Mouse (Mus musculus): ENCODE measurements at regions not wholly inside any gene's neighbourhood (a gene's known extent, or its start where the extent isn't known, plus 50 kb on each side); places are given as distances from the start of the nearest gene placed in this dataset.
A peak's percentile ranks its signal among the peaks of the same experiment; 100 is the strongest.

DNA sequence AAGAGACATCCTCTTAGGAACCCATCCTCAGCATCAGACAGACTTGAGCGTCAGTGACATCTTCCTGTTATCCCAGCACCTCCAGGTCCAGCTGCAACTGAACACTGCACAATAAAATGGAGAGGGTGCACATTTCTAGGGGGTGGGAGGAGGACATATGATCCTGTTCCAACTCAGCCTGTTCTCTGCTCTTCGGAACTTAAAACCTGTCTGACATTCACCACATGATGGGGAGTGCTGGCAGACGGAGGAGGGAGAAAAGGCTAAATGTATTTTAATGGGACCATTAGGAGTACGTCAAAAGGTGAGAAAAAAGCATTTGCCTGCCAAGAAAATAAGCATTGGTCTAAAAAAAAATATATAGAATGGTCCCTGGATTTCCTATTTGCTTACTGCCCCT, 212.4 kb upstream of the Jarid2 start:
- TF ChIP-seq CTCF (IDR thresholded peaks at IDR 0.05): no peak
- H3K4me3 ChIP-seq: no peak overlapping the region
- no peak for DNase-seq
- no peak overlapping the region for H3K27ac ChIP-seq
- intact Hi-C loops (cut with DNase I): no loop called here

DNA sequence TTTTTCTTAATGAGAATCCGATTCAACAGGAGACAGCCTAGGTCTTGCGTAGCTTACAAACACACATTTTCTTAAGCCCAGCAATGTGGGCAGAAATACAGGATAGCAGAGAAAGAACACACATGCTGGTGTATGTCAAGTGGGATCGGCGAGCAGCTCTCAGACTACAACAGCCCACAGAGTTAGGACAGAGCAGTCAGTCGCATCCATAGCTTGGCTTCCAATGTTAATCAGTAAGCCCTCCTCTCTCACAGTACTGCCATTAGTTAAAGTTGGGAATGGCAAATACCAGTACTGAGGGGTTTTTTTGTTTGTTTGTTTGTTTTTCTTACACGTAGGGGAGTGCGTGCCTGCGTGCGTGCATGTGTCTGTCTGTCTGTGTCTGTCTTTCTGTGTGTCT, 212.0 kb upstream of the Jarid2 start:
- no peak for DNase-seq
- no peak overlapping the region for H3K27ac ChIP-seq
- no peak for TF ChIP-seq CTCF (IDR thresholded peaks at IDR 0.05)
- H3K4me3 ChIP-seq: no peak overlapping the region
- intact Hi-C loops (cut with DNase I): no loop called here

DNA sequence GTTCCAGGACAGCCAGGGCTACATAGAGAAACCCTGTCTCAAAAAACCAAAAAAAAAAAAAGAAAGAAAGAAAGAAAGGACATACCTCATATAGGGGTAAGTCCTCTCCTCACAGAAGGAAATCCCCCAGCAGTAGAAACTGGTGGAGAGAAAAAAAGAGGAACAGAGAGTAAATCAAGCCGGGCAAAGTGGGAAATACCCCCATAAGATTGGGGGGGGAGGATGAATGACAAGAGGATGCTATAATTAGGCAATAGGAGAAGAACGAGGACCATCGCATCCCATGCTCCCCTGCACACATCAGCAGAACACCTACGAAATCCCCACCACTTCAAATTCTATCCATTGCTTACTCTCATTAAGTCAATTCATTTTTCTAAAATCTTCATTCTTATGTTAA, 211.1 kb upstream of the Jarid2 start:
- no peak for DNase-seq
- TF ChIP-seq CTCF (IDR thresholded peaks at IDR 0.05): no peak
- H3K4me3 ChIP-seq: no peak overlapping the region
- intact Hi-C loops (cut with DNase I): no loop called here
- no peak overlapping the region for H3K27ac ChIP-seq

DNA sequence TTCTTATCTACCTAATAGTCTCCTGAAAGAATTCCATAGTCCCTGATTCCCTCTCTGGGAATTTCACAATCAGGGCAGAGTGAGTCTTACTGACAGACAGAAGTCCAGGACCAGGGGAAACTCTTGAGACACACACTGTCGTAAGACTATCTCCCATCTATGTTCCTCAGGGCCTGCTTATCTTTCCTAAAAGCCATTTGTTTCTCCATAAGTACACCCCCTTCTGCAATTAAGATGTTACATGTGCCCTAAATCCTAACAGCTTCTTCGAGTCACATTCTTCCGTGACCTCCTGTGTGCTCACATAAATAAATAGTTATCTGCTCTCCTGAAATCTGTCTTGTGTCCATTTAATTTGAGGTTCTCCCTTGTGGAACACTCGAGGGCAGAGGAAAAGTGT, 205.8 kb upstream of the Jarid2 start:
- Histone ChIP-seq H3K27ac (no peak overlapping the region), H3K4me3 (no peak overlapping the region)
- DNase-seq: no peak
- TF ChIP-seq CTCF (IDR thresholded peaks at IDR 0.05): no peak
- intact Hi-C loops (cut with DNase I): no loop called here

DNA sequence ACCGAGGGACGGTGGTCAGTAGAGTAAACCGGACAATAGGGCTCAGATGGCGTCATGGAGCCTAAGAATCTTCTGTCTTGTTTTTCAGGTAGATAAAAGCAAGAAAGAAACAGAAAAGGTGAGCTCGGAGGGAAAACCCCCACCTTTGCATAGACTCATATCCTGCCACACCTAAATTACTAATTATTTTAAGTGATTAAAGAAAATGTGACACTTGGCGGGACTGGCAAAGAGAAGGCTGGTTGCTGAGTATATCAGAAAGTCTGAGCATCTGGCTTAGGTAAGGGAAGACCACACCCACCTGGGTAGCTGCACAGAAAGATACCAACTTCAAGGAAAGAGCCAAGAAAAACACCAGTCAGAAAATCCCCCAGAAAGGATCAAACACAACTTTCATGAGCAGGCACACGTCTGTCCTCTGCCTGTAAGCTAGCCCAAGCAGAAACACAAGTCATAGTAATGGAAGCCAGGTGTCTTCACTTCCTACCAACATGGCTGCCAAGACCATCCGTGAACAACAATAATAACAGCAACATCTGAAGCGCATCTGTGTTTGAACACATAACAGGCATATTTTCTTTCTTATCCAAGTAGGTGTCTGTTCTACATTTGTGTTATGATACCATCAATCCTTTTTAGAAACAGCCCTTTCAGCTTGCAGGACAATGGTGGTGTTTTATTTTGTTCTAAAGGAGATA, 198.3 kb upstream of the Jarid2 start:
- Histone ChIP-seq H3K4me3 (no peak overlapping the region), H3K27ac (no peak overlapping the region)
- no peak for TF ChIP-seq CTCF (IDR thresholded peaks at IDR 0.05)
- no peak for DNase-seq
- intact Hi-C loops (cut with DNase I): no loop called here

DNA sequence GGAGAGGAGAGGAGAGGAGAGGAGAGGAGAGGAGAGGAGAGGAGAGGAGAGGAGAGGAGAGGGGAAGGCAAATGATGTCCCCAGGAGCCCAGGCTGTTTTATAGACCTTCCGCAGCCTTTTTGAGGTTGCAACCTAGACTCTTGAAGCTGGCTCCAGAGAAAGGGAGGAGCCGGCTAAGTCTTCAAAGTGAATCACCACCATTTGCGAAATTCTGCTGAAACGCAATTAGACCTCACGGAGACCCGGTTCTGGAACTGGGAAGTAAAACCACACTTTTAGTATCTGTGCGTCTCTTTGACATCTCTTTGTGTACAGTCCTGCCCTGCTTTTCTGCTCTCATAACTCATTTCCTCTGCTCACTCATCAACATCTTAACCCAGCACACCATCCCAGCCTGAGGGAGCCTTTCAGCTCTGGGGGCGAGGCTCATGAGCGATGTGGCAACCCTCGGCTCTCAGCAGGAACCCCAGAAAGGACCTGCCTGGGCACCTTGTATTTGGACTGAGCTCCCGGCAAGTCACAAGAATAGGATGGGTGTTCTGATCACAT, 196.6 kb upstream of the Jarid2 start:
- intact Hi-C loops (cut with DNase I): no loop called here
- Histone ChIP-seq H3K27ac (no peak overlapping the region), H3K4me3 (no peak overlapping the region)
- no peak for TF ChIP-seq CTCF (IDR thresholded peaks at IDR 0.05)
- no peak for DNase-seq

DNA sequence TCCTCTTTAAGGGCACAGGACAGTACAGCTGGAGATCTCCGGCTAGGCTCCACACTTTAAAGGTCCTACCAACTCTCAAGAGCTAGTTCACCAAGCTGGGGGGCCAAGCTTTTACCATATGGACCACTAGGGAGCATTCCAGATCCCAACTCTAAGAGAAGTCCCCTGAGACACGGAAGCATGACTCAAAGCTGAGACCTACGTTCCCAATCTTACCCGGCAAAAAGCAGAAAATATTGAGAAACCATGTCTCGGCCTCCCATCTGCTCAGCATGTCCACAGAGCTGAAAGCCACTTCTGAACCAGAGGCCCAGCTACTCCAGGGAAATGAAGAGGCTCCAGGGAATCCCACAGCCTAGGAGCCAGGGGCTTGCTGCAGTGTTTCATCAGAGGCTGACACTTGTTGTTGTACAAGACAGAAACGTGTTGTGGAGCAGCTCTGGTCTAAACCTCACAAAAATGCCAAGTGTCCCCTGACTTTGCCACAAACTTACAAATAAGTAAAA, 194.6 kb upstream of the Jarid2 start:
- DNase-seq: peak; percentile 23
- peak overlapping the region; percentile 38; the same call in 1 of the 2 replicates for H3K27ac ChIP-seq
- intact Hi-C loops (cut with DNase I): no loop called here
- H3K4me3 ChIP-seq: no peak overlapping the region
- TF ChIP-seq CTCF (IDR thresholded peaks at IDR 0.05): no peak

DNA sequence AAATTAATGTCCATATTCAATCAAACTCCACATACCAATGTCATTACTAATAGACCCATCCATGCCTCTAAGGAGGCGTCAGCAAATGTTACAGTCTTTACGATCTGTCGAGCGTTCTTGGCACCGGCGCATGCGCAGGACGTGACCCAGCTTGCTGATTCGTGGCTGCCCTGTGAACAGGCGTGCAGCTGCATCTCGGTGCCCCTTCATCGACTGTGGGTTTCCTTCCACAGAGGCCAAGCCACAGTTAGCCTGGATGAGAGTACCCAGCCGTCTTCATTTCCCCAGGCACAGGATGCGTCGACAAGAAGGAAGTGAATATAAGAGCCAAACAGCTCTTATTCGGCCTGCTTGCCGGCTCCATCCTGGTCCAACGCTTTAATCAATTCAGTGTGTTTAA, 193.8 kb upstream of the Jarid2 start:
- no peak for TF ChIP-seq CTCF (IDR thresholded peaks at IDR 0.05)
- Histone ChIP-seq H3K4me3 (peak overlapping the region; percentile 41), H3K27ac (0 out of 2 replicates have a peak overlapping the region, but pooled peaks have one; percentile 10)
- DNase-seq: peak; percentile 42
- intact Hi-C loops (cut with DNase I): no loop called here

DNA sequence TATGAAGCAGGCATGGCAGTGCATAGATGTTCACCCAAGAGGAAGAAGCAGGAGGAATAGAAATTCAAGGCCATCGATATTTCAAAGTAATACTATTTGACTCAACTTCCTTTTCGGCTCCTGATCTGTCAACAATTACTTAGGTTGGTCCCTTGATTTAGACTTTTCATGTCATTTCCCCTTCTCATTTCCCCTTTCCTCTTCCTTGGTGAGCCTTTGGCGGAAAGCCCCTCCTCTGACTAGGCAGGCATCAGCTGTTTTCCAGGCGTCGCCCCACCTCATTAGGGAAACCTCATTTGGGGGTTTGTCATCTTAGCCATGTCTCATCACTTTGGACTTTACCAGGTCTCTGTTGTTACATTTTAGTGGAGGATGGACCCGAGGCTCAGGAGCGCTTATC, 191.0 kb upstream of the Jarid2 start:
- intact Hi-C loops (cut with DNase I): no loop called here

DNA sequence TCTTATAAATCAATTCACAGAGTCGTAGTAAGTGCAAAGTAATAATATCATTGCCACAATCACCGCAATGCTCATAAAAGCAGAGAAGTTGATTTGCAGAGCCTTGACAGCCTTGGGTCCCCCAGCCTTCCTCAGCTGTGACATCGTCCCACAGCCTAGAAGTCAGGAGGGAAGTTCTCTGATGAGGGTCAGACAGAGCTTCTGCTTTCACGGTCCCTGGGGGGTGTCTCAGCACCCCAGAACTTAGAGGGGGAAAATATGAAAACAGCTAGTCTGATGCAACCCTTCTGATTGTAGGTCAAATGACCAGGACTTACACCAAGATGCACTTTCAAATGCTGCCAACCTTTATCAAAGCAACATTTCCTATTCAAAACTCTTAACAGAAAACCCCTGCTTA, 188.9 kb upstream of the Jarid2 start:
- DNase-seq: no peak
- intact Hi-C loops (cut with DNase I): loop anchor here (5.0 to 10.0 kb wide), 5 partner anchors 128 to 678 kb away; partner anchors contain the start of gene Jarid2
- no peak for TF ChIP-seq CTCF (IDR thresholded peaks at IDR 0.05)
- no peak overlapping the region for H3K4me3 ChIP-seq
- no peak overlapping the region for H3K27ac ChIP-seq

More for the DNA sequence above, 191.0 kb upstream of the Jarid2 start:
- no peak for DNase-seq
- TF ChIP-seq CTCF (IDR thresholded peaks at IDR 0.05): no peak
- no peak overlapping the region for H3K4me3 ChIP-seq
- H3K27ac ChIP-seq: no peak overlapping the region

DNA sequence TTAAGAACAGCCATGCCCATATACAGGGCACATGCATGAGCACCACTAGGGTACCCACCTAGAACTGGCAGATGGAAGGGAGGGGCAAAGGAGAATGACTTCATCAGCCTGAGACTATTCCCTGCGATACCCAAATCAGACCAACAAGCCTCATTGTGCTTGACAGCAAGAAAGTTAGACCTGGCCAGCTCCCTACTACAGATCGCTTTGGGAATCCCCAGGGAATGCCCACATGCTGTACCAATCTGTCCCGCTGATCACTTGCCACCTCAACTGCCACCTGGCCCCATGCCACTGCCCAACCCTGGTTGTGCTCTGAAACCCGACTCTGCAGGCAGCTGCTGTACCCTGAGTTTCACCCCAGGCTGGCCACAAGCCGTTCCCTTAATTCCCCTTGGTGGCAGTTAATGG, 188.0 kb upstream of the Jarid2 start:
- no peak for TF ChIP-seq CTCF (IDR thresholded peaks at IDR 0.05)
- no peak overlapping the region for H3K4me3 ChIP-seq
- DNase-seq: peak; percentile 97

DNA sequence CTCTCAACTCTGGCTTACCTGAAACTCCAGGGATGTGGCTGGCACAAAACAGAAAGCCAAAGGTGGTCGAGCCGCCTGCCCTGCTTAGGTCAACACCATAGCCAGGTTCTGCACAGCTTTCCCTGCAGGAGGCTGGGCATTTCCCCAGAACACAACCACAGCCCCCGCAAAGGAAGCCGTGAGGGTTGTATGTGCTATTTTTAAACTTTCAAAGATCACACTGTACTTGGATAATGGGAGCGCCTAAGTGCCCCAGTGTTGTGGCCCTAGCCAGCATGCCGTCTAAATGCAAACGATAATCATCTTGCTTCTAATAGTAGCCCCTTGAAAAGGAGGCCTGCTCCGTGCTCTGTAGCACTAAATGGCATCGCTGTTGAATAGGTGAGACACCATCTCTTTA, 184.5 kb upstream of the Jarid2 start:
- peak; percentile 19 for DNase-seq
- intact Hi-C loops (cut with DNase I): loop anchor here (5.0 to 10.0 kb wide), 5 partner anchors 132 to 682 kb away; partner anchors contain the start of gene Jarid2
- no peak for TF ChIP-seq CTCF (IDR thresholded peaks at IDR 0.05)
- H3K4me3 ChIP-seq: no peak overlapping the region
- H3K27ac ChIP-seq: no peak overlapping the region

More for the DNA sequence above, 188.0 kb upstream of the Jarid2 start:
- peak overlapping the region; percentile 70 for H3K27ac ChIP-seq
- intact Hi-C loops (cut with DNase I): loop anchor here (5.0 to 10.0 kb wide), 5 partner anchors 129 to 679 kb away; partner anchors contain the start of gene Jarid2

DNA sequence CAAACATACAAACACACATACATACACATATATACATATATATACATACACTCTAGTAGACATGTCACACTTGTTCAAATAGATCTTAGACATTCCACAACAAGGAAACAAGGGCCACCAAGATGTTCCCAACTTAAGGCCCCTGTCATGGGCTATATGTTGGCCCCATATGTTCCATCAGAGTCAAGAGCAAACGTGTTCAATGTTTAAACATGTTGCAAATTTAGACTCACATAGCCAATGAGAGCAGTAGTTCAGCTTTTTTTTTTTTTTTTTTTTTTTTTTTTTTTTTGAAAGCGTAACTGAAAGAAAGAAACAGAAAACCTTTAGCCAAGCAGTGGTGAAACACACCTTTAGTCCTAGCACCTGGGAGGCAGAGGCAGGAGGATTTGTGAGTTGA, 183.0 kb upstream of the Jarid2 start:
- no peak for DNase-seq
- TF ChIP-seq CTCF (IDR thresholded peaks at IDR 0.05): no peak
- intact Hi-C loops (cut with DNase I): loop anchor here (10.0 kb wide), 2 partner anchors 179 to 321 kb away; partner anchors contain the start of gene Jarid2

More for the DNA sequence above, 183.0 kb upstream of the Jarid2 start:
- no peak overlapping the region for H3K27ac ChIP-seq
- no peak overlapping the region for H3K4me3 ChIP-seq
